Mouse (Mus musculus) NIH3T3 (cell line): ENCODE results near the gene Olfr700.
"Not testable (repeated sequence)": the region's sequence is repeated elsewhere in the genome, so short reads cannot be mapped to it uniquely, and the experiment has no call there.

Source experiments
- DNase-seq: peaks from one replicate; pipeline ENCODE4 v3.0.0-alpha.2; 2012; ENCODE audit warnings: low read depth

Gene Olfr700

DNA sequence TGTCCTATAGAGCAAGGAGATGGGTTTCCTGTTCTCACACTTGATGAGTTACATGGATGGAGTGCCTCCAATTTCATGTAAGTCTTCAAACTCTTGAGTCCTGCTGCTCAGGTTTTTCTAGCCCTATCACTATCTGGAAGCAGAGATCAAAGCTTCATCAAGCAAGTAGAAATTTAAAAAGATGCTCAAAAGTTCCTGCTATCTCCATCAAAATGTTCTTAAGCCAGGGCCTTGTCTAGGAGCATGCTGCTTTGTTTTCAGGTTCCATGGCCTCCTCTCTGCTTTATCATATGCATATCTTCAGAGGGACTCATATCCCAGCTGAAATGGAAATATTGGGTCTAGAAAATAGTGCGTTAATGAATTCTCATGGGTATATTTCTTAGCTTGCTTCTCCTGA is at the start of gene Olfr700:
TSS of gene Olfr700 (minus strand) at position 101 of the 400 bp plus-strand sequence.
- DNase-seq, result no peak

DNA sequence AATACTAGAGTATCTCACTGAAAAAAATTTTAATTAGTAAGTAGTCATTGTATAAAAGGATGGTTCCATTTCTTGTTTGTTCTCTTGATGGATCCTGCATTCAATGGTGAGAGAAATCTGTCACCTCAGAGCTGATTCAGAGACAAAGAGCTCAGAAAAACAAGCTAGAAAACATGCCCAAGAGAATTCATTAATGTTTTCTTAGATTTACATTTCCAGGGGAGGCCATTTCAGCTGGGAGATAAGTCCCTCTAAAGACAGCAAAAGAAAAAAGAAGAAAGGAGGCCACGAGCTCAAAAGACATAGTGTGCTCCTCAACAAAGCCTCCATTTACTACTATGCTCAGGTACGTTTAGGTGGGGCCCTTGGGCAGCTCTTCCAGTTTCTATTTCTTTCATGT is 34.4 kb upstream of the Olfr700 start, which contains the start of gene Olfr703:
TSS of gene Olfr703 (plus strand) at position 301 of the 400 bp plus-strand sequence.
- DNase-seq, result no peak

DNA sequence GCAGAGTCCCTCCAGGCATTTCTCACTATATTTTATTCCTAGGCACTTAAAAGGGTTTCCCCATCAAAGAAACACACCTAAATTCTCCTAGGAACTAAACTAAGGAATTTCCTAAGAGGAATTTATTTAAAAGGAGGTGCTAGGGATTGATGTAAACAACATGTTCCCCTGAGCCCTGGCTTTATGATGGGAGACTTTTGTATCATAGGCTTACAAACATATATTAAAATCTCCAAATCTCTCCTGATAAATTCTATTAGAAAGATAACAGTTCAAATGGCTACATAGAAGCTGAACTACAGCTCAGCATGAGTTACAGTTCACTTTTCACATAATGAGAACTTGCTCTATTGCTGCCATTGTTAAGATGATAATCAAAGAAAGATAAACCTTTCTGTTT is 25.2 kb upstream of the Olfr700 start, which contains the start of gene Olfr702:
TSS of gene Olfr702 (minus strand) at position 101 of the 400 bp plus-strand sequence.
- DNase-seq, result no peak

DNA sequence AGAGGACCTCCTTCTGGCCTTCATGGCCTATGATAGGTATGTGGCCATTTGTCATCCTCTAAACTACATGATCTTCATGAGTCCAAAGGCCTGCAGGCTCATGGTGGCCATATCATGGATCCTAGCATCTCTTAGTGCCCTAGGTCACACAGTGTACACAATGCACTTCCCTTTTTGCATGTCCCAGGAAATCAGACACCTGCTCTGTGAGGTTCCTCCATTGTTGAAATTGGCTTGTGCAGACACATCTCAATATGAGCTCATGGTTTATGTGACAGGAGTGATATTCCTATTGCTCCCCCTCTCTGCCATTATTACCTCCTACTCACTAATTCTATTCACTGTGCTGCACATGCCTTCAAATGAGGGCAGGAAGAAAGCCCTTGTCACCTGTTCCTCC is 9.8 kb upstream of the Olfr700 start:
- no peak for DNase-seq

DNA sequence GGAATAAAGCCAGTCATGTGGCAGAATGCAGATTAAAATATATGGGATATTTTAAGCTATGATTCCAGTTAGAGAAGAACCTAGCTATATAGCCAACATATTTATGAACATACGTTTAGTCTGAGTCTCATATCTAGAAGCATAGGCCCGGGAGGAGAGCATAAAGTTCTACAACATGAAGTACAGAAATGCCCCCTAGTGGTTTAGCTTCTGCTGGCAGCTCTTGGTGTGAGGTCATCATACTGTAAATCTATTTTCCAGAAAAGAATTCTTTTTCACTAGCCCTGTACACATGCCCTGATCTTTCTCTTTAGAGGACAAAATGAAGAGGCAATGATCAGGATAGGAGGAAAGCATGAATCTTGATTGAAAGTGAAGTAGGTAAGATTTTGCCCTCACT is 7.1 kb upstream of the Olfr700 start:
- peak; percentile 2 for DNase-seq

DNA sequence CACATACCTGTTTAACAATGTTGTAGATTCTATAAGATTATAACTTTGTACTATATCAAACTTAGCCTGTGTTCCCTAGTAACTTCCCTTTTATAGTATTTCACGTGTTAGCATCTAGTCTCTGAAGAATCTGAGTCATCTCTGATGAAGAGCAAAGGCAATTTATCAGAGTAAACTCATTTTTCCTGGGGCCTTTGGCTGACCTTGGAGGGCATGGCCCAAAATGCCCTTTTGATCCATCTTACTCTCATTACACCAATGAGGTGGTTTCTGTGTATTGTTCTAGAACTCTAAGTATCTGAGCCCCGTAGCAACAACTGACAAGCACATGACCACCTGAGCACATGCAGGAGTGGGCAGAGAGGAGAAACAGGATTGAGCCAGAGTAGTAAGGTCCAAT is 5.2 kb upstream of the Olfr700 start, which contains the start of gene Olfr701:
TSS of gene Olfr701 (plus strand) at position 301 of the 400 bp plus-strand sequence.
- DNase-seq, result no peak

DNA sequence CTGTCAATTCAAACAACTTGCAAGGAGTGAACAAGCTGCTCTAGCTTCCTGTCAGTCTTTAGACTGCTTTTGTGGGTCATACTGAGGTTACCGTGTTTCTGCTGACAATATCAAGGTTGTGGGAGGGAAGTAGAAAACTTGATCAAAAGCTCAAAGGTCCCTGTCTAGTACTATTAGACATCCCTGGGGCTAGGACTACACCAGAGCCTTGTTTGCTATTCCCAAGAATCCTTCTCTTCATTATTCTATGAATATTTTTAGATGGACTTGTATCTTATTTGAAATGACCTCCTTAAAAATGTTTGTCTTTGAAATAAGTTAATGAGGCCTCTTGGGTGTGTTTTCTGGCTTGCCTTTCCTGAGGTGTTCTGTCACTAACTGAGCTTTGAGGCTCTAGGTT is 15.5 kb downstream of the Olfr700 start, which contains the start of gene Olfr699:
TSS of gene Olfr699 (minus strand) at position 101 of the 400 bp plus-strand sequence.
- no peak for DNase-seq

DNA sequence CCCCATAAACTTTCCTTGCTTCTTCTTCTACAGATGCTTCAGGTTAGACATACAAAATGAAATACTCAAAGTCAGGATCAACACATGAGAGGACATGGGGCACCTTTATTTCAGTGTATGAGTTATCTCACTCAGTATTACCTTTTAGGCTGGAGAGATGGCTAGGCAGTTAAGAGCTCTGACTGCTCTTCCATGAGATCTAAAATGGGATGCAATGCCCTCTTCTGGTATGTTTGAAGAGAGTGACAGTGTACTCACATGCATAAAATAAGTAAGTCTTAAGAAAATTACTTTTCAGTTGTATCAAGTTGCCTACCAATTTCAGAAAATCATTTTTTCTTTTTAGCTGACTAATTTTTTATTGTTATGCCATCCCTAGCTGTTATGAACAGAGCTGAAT is 20.3 kb downstream of the Olfr700 start:
- DNase-seq, result no peak

DNA sequence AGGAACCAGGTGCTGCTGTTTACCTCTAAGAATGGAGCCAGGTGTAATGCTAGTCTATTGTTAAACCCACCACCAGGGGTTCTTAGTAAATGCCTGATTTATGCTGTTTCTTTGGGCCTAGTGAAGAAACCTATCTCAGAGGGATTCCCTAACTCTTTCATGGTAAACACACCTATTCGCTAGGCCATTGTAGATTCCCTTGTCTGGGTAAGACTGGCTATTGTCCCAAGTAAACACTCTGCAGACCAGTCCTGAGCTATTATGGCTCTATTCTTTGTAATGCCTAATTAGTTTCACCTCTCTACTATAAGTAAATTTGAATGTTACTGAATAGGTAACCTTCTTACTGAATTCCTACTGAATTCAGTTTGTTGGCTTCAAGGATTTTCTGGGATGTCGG is 47.6 kb downstream of the Olfr700 start:
- not testable (repeated sequence) for DNase-seq

DNA sequence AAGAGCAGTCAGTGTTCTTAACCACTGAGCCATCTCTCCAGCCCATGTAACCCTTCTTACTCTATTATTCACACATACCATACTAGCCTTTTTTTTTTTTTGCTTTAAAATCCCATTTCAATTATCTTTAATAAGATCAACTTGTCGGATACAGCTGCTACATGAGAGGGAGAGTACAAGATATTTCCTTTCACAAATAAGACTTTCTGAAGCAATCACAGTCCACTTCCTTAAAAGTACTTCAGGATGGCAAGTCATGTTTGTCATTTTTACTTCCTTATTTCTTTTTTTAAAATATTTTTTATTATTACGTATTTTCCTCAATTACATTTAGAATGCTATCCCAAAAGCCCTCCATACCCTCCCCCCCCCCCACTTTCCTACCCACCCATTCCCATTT is 49.8 kb downstream of the Olfr700 start:
- no peak for DNase-seq
